Mouse (Mus musculus): ENCODE data around the gene Stk11ip.

Gene Stk11ip

GRCm38 (mm10) chr1:75573715-75574114 lies 52.4 kb downstream of the Stk11ip start:
- DNase-seq = no peak

GRCm38 (mm10) chr1:75574476-75575310 lies 53.4 kb downstream of the Stk11ip start:
- no peak for DNase-seq

GRCm38 (mm10) chr1:75581936-75582624 lies 60.8 kb downstream of the Stk11ip start:
- DNase-seq = no peak

GRCm38 (mm10) chr1:75582625-75582956 lies 61.3 kb downstream of the Stk11ip start:
- DNase-seq = no peak

- DNase-seq = no peak
These were observed 61.7 kb downstream of the Stk11ip start for GRCm38 (mm10) chr1:75583034-75583433.

- DNase-seq = no peak
These were observed 65.5 kb downstream of the Stk11ip start for GRCm38 (mm10) chr1:75586791-75587190.

Measured in kidney, postnatal 4 days (tissue).